Mouse (Mus musculus) lung, embryonic 15.5 days (tissue): ENCODE results near the gene Spryd7. TPM values are rescaled to one million over a fixed set of nuclear protein-coding genes. Genes with fewer than 3 reads are reported as not detected.
"Not testable (repeated sequence)": the region's sequence is repeated elsewhere in the genome, so short reads cannot be mapped to it uniquely, and the experiment has no call there.

Experiments used
- ATAC-seq: fragments of 200-750 bp; cut with Nextera tagmentation; 2 replicates; pipeline ENCODE4 v1.8.0; 2017; ENCODE audit warnings: moderate number of reproducible peaks, borderline replicate concordance; ENCODE audit not compliant: low FRiP score, low TSS enrichment; ENCODE audit errors: extremely low read depth
- H3K27ac ChIP-seq: fragments of 300-500 bp; sonication (generic); 2 replicates; pipeline ENCODE4 v1.5.1; 2015; ENCODE audit warnings: moderate library complexity, mild to moderate bottlenecking, inconsistent platforms
- H3K27me3 ChIP-seq: fragments of 300-500 bp; sonication (generic); 2 replicates; pipeline ENCODE4 v1.6.1; 2015; ENCODE audit warnings: inconsistent platforms
- H3K36me3 ChIP-seq: fragments of 300-500 bp; sonication (generic); 2 replicates; pipeline ENCODE4 v1.6.1; 2015; ENCODE audit warnings: inconsistent platforms
- H3K4me1 ChIP-seq: fragments of 300-500 bp; sonication (generic); 2 replicates; pipeline ENCODE4 v1.6.1; 2015; ENCODE audit warnings: inconsistent platforms
- H3K4me2 ChIP-seq: fragments of 300-500 bp; sonication (generic); 2 replicates; pipeline ENCODE4 v1.6.1; 2015; ENCODE audit warnings: inconsistent platforms, mild to moderate bottlenecking, moderate library complexity
- H3K4me3 ChIP-seq: fragments of 300-500 bp; sonication (generic); 2 replicates; pipeline ENCODE4 v1.5.1; 2015; ENCODE audit warnings: mild to moderate bottlenecking, inconsistent platforms
- H3K9ac ChIP-seq: fragments of 300-500 bp; sonication (generic); 2 replicates; pipeline ENCODE4 v1.6.1; 2015; ENCODE audit warnings: inconsistent platforms
- H3K9me3 ChIP-seq: fragments of 300-500 bp; sonication (generic); 2 replicates; pipeline ENCODE4 v1.6.1; 2016; ENCODE audit warnings: inconsistent platforms
- WGBS: fragments of 180-500 bp; shearing (Covaris S2); methylation state at CpG from one replicate; pipeline ENCODE4 v1.1.7; 2015; 5-methylcytosine and 5-hydroxymethylcytosine counted together
- polyA plus RNA-seq: library from polyadenylated mRNA; unstranded; fragments of >200 nt; fragmentation: Nextera tagmentation; extraction: Ambion mirVana; gene quantifications from 2 replicates; pipeline ENCODE4 v1.2.1, GENCODE M21; 2015

Spryd7 gene
- 19.7 and 22.6 TPM in 2 replicates for polyA plus RNA-seq

DNA sequence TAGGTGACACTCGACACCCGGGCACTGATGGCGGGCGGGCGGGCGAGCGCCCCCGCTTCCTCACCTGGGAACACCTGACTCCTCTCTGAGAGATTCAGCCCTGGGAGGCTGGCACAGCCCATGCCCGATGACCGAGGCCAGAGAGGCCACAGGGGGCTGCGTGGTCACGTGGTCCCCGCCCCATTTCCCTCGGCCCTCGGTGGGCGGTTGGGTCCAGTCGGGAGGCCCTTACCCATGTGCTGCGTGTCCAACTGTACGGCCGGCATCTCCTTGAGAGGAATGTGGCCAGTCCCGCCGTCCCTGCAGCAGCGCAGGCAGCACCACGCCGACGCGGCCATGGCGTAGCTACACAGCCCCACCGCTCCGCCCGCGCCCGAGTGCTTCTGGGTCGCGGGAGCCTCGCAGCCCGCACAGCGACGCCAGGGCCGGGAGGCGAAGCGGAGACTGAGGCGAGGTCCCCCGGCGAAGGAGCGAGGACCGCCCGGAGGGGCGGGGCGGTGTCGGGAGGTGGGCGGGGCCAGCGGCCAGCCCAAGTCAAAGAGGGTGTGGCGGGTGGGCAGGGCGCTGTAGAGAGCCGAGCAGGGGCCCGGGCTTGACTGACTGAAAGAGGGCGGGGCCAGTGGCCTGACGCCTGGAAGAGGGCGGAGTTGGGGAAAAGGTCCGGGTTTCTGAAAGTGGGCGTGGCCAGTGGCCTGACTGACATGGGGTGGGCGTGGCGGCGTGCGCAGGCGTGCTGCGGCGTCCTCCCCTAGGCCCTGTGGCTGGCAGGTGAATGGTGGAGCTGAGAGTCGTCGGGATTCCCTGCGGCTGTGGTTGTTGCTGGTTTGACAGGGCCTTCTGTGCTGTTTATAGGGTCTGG lies at the start of gene Spryd7:
Spryd7 (minus strand) TSS at position 598 of the 859 bp plus-strand sequence.
- Histone ChIP-seq H3K9me3 (no peaks in the 10 kb centered on the region), H3K4me1 (peaks cover 9% of the 10 kb centered on the region; the same call in 1 of the 2 replicates), H3K27me3 (0 out of 2 replicates have a peak, but pooled peaks cover 3% of the 10 kb centered on the region), H3K27ac (peak within 1 kb of the TSS; percentile 88), H3K36me3 (no peaks in the 10 kb centered on the region), H3K4me2 (peak within 1 kb of the TSS; percentile 97), H3K4me3 (peak within 1 kb of the TSS; percentile 71), H3K9ac (peak within 1 kb of the TSS; percentile 63)
- peak; percentile 99 for ATAC-seq
- under 1% methylated on average over 60 of the region's 72 CpGs for WGBS

DNA sequence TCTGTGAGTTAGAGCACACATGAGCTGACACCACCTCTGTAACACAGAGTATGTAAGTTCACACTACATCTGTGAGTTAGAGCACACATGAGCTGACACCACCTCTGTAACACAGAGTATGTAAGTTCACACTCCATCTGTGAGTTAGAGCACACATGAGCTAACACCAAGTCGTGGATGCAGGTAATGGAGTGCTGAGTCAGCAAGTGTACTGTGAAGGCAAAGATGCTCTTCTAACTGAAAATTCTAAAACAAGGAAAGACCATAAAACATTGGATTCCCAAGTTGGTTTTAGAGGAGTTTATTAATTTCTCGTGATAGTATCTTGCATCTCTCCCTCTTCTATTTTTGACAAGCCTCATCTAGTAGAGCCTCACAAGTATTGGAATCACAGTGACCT lies 49.4 kb upstream of the Spryd7 start:
- not testable (repeated sequence) for H3K27ac ChIP-seq, H3K9ac ChIP-seq, H3K4me3 ChIP-seq, ATAC-seq, H3K27me3 ChIP-seq, H3K4me1 ChIP-seq, H3K9me3 ChIP-seq, H3K4me2 ChIP-seq
- 87% methylated on average over 2 of the region's 2 CpGs for WGBS
- H3K36me3 ChIP-seq: peaks cover 11% of the 10 kb centered on the region

DNA sequence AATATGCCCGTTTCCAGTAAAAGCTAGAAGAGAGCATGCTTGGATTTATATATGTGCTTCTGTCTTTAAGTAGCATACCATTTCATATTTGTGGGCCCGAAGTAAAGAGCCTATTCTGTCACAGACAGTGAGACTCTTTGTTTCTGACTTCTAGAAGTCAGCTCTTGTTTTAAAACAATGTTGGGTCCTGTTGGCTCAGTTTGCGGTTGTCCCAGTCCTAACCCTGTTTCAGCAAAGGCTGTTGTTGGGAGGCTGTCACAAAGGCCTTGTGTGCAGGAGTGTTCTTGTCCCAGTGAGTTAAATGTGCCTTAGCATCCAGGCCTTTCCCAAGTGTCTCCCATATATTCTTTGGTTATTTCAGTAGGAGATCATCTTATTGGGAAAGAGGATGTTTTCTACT lies 47.4 kb upstream of the Spryd7 start:
- peaks cover 11% of the 10 kb centered on the region for H3K36me3 ChIP-seq

DNA sequence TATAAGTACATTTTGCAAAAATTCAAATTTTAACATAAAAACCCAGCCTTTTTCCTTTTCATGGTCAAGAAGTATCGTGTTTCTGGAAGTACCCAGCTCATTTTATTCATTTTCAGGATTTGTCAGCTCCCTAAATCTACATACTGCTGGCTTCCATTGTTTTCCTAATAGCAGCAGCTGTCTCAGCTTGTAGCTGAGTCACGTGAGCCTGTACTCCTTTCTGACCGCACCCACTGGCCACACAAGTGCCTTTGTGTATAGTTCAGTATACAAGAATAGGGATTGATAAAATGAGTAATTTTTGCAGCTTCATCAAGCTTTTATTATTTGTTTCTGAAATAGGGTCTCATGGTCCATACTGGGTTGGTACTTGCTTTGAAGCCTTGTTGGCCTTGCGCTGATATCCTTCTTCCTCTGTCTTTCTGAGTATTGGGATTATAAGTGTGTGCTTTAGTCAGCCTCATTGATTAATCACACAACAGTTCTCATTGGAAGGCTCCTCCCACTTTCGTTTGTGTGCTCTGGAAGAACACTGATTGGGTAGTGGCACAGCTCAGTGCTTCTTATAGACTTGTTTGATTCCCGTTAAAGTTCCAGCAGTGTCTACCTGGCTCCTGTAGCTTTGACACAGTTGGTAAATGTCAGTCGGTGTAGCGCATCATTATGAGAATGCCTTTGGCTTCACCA lies 46.5 kb upstream of the Spryd7 start:
- WGBS: 83% methylated on average over 8 of the region's 8 CpGs
- no peaks in the 10 kb centered on the region for H3K9me3 ChIP-seq
- H3K27ac ChIP-seq: no peak overlapping the region
- no peaks in the 10 kb centered on the region for H3K27me3 ChIP-seq
- ATAC-seq: no peak
- H3K4me3 ChIP-seq: no peak overlapping the region
- no peak overlapping the region for H3K9ac ChIP-seq
- H3K36me3 ChIP-seq: peaks cover 11% of the 10 kb centered on the region
- H3K4me1 ChIP-seq: peaks cover 14% of the 10 kb centered on the region; the same call in 1 of the 2 replicates
- no peak overlapping the region for H3K4me2 ChIP-seq

More for the DNA sequence above, 47.4 kb upstream of the Spryd7 start:
- H3K27me3 ChIP-seq: no peaks in the 10 kb centered on the region
- no peak overlapping the region for H3K27ac ChIP-seq
- peaks cover 14% of the 10 kb centered on the region; the same call in 1 of the 2 replicates for H3K4me1 ChIP-seq
- 83% methylated on average over 3 of the region's 3 CpGs for WGBS
- no peak overlapping the region for H3K4me3 ChIP-seq
- no peak overlapping the region for H3K9ac ChIP-seq
- H3K4me2 ChIP-seq: no peak overlapping the region
- no peak for ATAC-seq
- no peaks in the 10 kb centered on the region for H3K9me3 ChIP-seq

DNA sequence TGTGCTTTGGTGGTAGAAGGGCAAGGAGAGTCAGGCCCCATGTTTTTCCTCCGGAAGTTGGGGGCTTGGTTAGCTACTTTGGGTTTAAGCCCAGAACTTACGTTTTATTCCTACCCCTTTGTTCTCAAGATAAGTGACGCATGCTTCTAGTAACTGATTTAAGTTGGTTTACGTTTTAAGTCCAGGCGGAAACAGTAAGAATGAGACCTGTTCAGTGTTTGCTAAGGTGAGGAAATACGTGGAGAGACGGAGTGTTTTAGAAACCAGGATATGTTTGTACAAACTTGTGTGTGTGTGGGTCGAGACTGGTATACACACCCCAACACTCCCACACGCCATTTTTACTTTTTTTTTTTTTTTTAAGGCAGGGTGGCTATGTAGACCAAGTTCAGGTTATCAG lies 44.7 kb upstream of the Spryd7 start:
- H3K36me3 ChIP-seq: peaks cover 6% of the 10 kb centered on the region
- H3K4me3 ChIP-seq: no peak overlapping the region
- no peaks in the 10 kb centered on the region for H3K27me3 ChIP-seq
- H3K4me2 ChIP-seq: no peak overlapping the region
- H3K4me1 ChIP-seq: peaks cover 14% of the 10 kb centered on the region; the same call in 1 of the 2 replicates
- H3K9me3 ChIP-seq: no peaks in the 10 kb centered on the region
- H3K9ac ChIP-seq: no peak overlapping the region
- ATAC-seq: no peak
- WGBS: 65% methylated on average over 9 of the region's 9 CpGs
- H3K27ac ChIP-seq: no peak overlapping the region

DNA sequence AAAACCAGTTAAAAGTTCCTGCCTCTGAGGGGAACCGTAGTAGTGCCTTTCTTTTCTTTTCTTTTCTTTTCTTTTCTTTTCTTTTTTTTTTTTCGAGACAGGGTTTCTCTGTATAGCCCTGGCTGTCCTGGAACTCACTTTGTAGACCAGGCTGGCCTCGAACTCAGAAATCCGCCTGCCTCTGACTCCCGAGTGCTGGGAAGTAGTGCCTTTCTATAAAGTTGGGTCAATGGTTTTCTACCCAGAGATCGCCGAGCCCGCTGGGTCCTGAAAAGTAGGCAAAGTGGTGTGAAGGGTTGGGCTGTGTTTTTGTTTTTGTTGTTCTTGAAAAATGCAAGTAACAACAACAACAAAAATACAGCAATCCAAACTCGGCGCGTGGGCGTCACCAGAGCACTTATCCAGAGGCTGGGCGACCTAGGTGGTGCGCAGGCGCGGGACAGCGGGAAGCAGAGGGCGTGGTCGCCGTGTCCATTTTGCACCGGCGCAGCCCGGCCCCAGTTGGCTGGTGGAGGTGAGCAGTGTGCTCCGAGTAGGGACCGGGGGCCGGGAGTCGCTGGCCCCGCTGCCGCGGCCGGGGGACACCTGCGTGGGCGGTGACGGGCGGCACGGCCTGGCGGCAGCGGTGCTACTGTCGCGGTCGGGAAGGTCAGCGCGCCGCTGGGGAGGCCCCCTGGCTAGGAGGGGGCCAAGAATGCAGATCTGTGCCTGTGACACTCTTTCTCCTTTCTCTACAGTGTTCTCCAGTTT lies 42.5 kb upstream of the Spryd7 start:
- H3K27me3 ChIP-seq: no peaks in the 10 kb centered on the region
- H3K4me1 ChIP-seq: peaks cover 14% of the 10 kb centered on the region; the same call in 1 of the 2 replicates
- H3K36me3 ChIP-seq: no peaks in the 10 kb centered on the region; the same call in 1 of the 2 replicates
- 3% methylated on average over 44 of the region's 44 CpGs for WGBS
- ATAC-seq: peak; percentile 94
- no peaks in the 10 kb centered on the region for H3K9me3 ChIP-seq
- H3K9ac ChIP-seq: peak overlapping the region; percentile 74
- H3K4me3 ChIP-seq: peak overlapping the region; percentile 73
- peak overlapping the region; percentile 80 for H3K27ac ChIP-seq
- peak overlapping the region; percentile 57 for H3K4me2 ChIP-seq

DNA sequence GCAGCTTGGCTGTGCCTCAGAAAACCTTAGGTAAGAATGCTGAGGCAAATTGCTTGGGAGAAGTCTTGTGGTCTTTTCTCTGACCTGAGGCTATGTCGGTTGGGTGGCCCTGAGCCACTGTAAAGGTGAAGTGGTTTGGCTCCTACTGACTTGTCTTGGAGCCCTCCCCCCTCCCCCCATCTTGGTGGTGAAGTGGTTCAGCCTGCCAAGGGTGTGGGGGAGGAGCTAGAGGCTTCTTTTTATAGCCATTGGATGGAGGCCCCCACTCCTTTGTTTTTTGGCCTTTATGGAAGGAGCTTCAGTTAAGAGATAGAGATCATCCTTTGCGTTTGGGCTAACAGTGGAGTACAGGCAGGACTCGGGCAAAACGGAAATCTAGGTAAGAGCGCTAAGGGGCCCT lies 41.3 kb upstream of the Spryd7 start, which contains the start of gene Trim13:
Trim13 (plus strand) TSS at position 280 of the 400 bp plus-strand sequence.
- no peaks in the 10 kb centered on the region for H3K27me3 ChIP-seq
- peaks cover 14% of the 10 kb centered on the region; the same call in 1 of the 2 replicates for H3K4me1 ChIP-seq
- H3K4me3 ChIP-seq: peak within 1 kb of the TSS; percentile 73
- peak within 1 kb of the TSS; percentile 57 for H3K4me2 ChIP-seq
- no peak for ATAC-seq
- 48% methylated on average over 5 of the region's 5 CpGs for WGBS
- H3K27ac ChIP-seq: no peak within 1 kb of the TSS
- H3K9ac ChIP-seq: peak within 1 kb of the TSS; percentile 74; the same call in 1 of the 2 replicates
- H3K9me3 ChIP-seq: no peaks in the 10 kb centered on the region
- no peaks in the 10 kb centered on the region for H3K36me3 ChIP-seq

DNA sequence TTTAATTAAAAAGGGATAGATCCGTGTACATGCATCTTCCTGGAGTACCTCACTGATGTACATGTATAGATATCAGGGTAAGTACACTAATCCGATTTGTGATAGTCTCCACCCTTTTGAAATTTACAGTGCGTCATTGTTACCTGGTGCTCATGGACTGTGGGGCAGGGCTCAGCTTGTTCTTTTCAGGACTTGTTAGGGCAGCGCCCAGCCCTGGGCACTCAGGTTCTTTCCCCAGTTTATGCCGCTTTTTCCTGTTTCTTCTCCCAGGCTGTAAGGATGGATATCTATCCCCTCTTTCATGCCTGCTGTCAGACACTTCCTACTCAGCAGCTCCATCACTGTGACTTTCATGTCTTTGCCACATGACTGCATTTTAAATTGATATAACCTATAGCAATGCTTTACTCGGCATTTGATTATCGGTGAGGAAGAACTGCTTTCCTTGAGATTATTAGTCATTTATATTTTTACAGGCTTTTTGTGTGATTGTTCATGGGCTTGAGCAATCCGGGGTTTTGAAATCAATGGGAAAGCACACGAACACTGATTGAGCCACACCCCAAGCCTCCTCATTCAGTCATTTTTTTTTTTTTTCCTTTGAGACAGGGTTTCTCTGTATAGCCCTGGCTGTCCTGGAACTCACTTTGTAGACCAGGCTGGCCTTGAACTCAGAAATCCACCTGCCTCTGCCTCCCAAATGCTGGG lies 40.2 kb upstream of the Spryd7 start:
- no peaks in the 10 kb centered on the region for H3K27me3 ChIP-seq
- H3K9me3 ChIP-seq: no peaks in the 10 kb centered on the region
- WGBS: 81% methylated on average over 9 of the region's 9 CpGs
- peaks cover 12% of the 10 kb centered on the region; the same call in 1 of the 2 replicates for H3K4me1 ChIP-seq
- no peaks in the 10 kb centered on the region for H3K36me3 ChIP-seq
- H3K9ac ChIP-seq: no peak overlapping the region
- no peak overlapping the region for H3K4me2 ChIP-seq
- H3K4me3 ChIP-seq: no peak overlapping the region
- ATAC-seq: no peak
- no peak overlapping the region for H3K27ac ChIP-seq

DNA sequence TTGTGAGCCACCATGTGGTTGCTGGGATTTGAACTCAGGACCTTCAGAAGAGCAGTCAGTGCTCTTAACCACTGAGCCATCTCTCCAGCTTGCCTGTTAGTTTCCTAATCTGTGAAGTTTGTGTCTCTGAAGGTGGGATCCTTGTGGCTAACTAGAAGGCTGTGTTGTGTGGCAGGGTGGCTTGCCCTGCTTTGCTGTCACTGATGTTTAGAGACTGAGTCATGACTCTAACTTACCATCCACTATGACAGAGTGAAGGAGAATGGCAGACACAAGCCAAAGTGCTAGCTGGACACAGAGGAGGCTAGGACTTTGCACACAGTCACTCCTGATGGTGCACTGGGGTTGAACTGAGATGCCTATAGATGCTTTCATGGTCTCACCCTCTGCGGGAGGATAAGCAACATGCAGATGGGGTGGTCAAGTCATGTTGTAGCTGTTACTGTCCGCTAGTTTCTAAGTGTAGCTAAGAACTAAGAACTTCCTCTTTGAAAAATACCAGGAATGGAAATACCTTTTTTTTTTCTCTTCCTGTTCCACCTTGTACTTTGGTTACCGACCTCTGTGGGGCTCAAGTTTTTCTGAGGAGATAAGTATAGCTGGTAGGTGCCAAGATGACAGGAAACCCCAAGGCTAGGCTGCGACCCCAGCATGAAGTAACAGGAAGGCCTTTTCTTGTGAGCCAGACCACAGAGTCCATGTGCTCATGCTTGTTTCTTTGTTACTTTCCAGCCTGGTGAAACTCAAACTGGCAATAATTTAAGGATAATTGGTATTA lies 32.8 kb upstream of the Spryd7 start:
- Histone ChIP-seq H3K36me3 (no peaks in the 10 kb centered on the region), H3K9me3 (no peaks in the 10 kb centered on the region), H3K9ac (no peak overlapping the region), H3K27ac (no peak overlapping the region), H3K4me1 (no peaks in the 10 kb centered on the region), H3K4me3 (no peak overlapping the region), H3K4me2 (no peak overlapping the region), H3K27me3 (no peaks in the 10 kb centered on the region)
- no peak for ATAC-seq
- 61% methylated on average over 4 of the region's 4 CpGs for WGBS

DNA sequence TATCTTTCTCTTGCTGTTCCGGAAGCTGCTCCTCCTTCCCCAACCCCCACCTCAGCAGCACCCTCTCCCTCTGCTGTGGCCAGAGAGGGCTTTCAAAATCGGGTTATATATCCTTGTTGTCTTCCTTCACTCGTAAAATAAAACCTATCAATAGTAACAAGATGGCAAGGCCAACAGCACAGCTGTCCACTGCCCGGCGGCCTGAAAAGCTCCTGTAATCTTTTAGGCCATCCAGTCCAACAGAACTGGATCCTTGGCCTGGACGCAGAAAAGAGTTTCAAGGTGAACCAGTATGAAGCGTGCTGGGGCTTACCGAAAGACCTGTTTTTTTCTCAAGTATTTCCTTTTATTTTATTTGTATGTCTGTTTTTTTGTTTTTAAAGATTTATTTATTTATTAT lies 19.3 kb upstream of the Spryd7 start:
- Histone ChIP-seq H3K9me3 (no peaks in the 10 kb centered on the region), H3K4me1 (no peaks in the 10 kb centered on the region), H3K27me3 (no peaks in the 10 kb centered on the region), H3K27ac (no peak overlapping the region), H3K9ac (no peak overlapping the region), H3K36me3 (no peaks in the 10 kb centered on the region), H3K4me3 (no peak overlapping the region), H3K4me2 (no peak overlapping the region)
- WGBS: 86% methylated on average over 8 of the region's 8 CpGs
- no peak for ATAC-seq
